Mouse (Mus musculus) urinary bladder, adult 2 months (tissue): ENCODE measurements around the gene Ptprm. TPM values are rescaled to one million over a fixed set of nuclear protein-coding genes. Genes with fewer than 3 reads are reported as not detected.

Experiments
- DNase-seq: peaks from one replicate; pipeline ENCODE4 v3.0.0; 2022; ENCODE audit warnings: low spot score
- polyA plus RNA-seq: library from polyadenylated mRNA; depleted of rRNA; stranded (reverse); fragments of >200 nt; gene quantifications from 2 replicates; pipeline ENCODE4 v1.2.3, GENCODE M21; 2012

Gene Ptprm
- polyA plus RNA-seq, 1 experiment, result 15.0 TPM

- DNase-seq, result no peak
These were observed 624.3 kb downstream of the Ptprm start for GRCm38 (mm10) chr17:66729979-66730378.

- no peak for DNase-seq
These were observed 633.3 kb downstream of the Ptprm start for GRCm38 (mm10) chr17:66720992-66721351.

- no peak for DNase-seq
These were observed 633.9 kb downstream of the Ptprm start for GRCm38 (mm10) chr17:66720200-66720991.

- DNase-seq, result no peak
These were observed 641.6 kb downstream of the Ptprm start for GRCm38 (mm10) chr17:66712456-66713205.

- DNase-seq, result no peak
These were observed 642.8 kb downstream of the Ptprm start for GRCm38 (mm10) chr17:66711221-66712016.

GRCm38 (mm10) chr17:66710568-66710967, 643.7 kb downstream of the Ptprm start:
- no peak for DNase-seq

GRCm38 (mm10) chr17:66708748-66709147, 645.5 kb downstream of the Ptprm start:
- no peak for DNase-seq

- no peak for DNase-seq
These were observed 646.6 kb downstream of the Ptprm start for GRCm38 (mm10) chr17:66707684-66708083.

- DNase-seq, result no peak
These were observed 652.7 kb downstream of the Ptprm start for GRCm38 (mm10) chr17:66701358-66702184.

GRCm38 (mm10) chr17:66699896-66700295, 654.4 kb downstream of the Ptprm start:
- no peak for DNase-seq

- DNase-seq, result no peak
These were observed 656.6 kb downstream of the Ptprm start for GRCm38 (mm10) chr17:66697650-66698049.

GRCm38 (mm10) chr17:66696531-66697172, 657.6 kb downstream of the Ptprm start:
- DNase-seq, result no peak

GRCm38 (mm10) chr17:66694326-66694725, 659.9 kb downstream of the Ptprm start:
- DNase-seq, result no peak

GRCm38 (mm10) chr17:66693676-66694304, 660.5 kb downstream of the Ptprm start:
- DNase-seq, result no peak

- DNase-seq, result no peak
These were observed 661.1 kb downstream of the Ptprm start for GRCm38 (mm10) chr17:66692941-66693675.

GRCm38 (mm10) chr17:66688179-66688578, 666.1 kb downstream of the Ptprm start:
- DNase-seq, result no peak

- no peak for DNase-seq
These were observed 666.7 kb downstream of the Ptprm start for GRCm38 (mm10) chr17:66687543-66687942.

GRCm38 (mm10) chr17:66686701-66687489, 667.4 kb downstream of the Ptprm start:
- DNase-seq, result no peak

GRCm38 (mm10) chr17:66683411-66683810, 670.8 kb downstream of the Ptprm start:
- no peak for DNase-seq
